Mouse (Mus musculus) right cerebral cortex, postnatal 10 days (tissue): ENCODE results near the gene Zdhhc5.

Experiments used
- DNase-seq, 2 experiments: peaks; one replicate each; pipeline ENCODE4 v3.0.0; 2021; ENCODE audit warnings: low spot score in 2 of 2

Zdhhc5 gene

DNA sequence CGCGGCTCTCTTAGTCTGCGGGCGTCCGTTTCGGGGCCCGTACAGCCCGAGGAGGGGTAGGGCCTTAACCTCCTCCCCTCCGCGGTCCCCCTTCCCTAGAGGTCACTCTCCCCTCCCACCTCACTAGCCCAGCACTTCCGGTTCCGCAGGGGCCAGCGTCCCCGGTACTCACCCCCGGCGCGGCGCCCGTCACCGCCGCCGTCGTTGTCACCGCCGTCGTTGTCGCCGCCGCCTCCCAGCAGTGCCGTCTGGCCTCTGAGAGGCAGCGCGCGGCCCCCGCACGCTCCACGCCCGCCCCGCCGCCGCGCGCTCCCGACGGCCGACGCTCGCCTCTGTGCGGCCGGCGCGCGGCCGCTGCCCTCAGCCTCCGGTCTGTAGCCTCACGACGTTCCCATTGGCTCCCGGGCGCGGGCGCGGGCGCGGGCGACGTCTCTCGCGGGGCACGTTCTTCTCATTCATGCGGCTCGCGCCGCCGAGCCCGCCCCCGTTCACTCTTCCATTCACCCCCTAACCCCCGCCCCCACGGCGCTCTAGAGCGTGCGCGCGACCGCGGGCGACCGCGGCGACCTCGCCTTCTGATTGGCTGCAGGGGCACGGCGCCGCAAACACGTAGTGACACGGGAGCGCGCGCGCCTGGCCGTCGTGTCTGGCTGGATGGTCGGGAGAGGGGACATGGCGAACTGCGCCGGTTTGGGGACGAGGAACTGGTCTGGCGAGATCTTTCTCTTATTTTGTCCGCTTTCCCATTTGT lies at the start of gene Zdhhc5:
Gene Zdhhc5 (minus strand): TSS at position 370 of the 751 bp plus-strand sequence.
- peak; percentile 99 for DNase-seq

- DNase-seq: no peak
These were observed 47.8 kb upstream of the Zdhhc5 start for GRCm38 (mm10) chr2:84762818-84763217.

DNA sequence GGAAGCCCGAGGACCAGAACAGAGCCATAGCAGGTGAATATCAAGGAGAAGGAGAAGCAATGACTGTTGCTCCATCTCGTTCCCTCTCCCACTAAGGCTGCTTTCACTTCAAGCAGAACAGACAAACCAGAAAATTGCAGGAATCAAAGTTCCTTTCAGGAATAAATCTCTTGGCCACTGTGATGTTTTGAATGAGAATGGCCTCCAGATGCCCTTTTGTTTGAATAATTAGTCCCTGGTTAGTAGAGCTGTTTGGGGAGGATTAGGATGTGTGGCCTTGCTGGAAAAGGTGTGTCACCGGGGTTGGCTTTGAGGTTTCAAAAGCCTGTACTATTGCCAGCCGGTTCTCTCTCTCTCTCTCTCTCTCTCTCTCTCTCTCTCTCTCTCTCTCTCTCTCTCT lies 47.3 kb upstream of the Zdhhc5 start:
- DNase-seq: no peak

DNA sequence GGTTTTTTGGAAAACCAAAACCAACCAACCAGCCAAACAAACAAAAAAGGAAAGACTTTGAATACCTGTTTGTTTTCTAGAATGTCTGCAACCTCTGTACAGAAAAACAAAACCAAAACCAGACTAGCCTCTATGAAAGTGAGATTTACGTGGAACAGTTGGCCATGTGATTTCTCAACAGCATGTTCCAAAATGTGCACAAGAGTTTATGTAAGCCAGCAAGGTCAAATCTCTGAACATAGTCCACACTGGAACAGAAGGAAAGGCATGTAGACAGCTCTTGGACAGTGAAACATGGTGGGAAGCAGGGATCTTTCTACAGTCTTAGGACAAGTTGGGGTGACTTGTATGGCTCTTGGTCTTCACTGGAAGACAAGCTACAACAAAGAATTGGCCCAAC lies 46.9 kb upstream of the Zdhhc5 start:
- DNase-seq: no peak

- DNase-seq: no peak
These were observed 46.3 kb upstream of the Zdhhc5 start for GRCm38 (mm10) chr2:84761309-84761708.

- DNase-seq: no peak
These were observed 45.8 kb upstream of the Zdhhc5 start for GRCm38 (mm10) chr2:84760777-84761176.

DNA sequence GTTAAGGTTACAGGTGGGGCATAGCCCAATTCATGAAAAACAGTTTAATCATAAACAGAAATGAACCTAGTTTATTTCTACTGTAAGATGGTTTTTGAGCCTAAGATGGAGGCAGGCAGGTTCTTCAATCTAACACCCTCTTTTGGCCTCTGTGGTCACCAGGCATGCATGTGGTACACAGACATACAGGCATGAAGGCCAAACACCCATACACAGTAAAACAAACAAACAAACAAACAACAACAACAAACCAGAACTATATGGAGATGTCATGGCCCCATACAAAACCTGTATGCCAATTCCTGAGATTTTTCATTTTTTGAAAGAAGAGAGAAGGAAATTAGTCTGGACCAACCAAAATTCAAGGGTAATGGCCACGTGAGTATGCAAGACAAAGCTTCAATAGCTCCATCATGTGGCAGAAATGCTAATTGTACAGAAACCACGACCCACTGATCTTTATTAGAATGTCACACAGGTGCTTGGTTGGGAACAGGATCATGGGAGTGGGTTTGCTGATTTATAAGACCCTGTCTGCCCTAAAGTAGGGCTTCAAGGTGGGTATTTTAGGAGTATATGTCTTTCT lies 43.7 kb upstream of the Zdhhc5 start:
- peak in 1 of 2 experiments; percentile 30 for DNase-seq

- no peak for DNase-seq
These were observed 42.2 kb upstream of the Zdhhc5 start for GRCm38 (mm10) chr2:84757026-84757682.

- DNase-seq: no peak
These were observed 41.3 kb upstream of the Zdhhc5 start for GRCm38 (mm10) chr2:84756245-84756644.

- no peak for DNase-seq
These were observed 35.1 kb upstream of the Zdhhc5 start for GRCm38 (mm10) chr2:84750115-84750514.

DNA sequence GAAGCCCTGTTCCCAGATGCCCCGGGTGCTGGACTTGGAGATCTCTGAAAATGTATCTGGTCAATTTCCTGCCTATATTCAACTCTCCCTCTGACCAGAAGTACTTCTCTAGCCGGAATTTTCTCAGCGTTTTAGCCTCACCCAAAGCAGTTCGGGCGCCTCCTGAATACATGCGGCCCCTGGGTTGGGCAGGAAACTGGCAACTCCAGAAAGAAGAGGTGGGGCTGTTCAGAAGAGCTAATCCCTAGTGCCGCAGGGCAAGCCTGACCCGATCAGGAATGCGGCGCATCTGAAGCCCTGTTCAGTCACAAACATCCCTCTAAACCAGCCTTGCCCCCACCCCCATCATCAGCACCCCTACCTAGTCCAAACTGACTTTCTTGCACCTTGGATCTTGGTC lies 29.1 kb upstream of the Zdhhc5 start:
- peak in 1 of 2 experiments; percentile 28 for DNase-seq

DNA sequence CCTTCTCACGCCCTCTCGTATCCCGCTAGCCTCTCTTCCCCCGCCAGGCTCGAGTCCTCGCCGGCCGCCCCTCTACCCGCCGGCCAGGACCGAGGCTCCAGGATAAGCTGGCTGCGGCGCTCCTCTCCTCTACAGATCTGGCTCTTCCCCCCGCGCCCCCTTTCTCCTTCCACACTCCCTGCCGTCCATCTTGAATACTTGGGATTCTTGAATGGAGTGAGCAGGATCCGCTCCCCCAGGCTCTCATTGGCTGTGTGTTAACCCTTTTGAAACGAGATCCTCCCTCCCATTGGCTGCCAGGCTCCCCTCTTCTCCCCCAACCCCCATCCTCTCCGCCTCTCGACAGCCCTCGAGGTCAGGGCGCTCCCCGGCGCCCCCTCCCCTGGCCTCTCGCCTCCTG lies 28.6 kb upstream of the Zdhhc5 start, which contains the start of gene Gm19426:
Gene Gm19426 (minus strand): TSS at position 95 of the 400 bp plus-strand sequence.
- DNase-seq: peak; percentile 91 to 94

DNA sequence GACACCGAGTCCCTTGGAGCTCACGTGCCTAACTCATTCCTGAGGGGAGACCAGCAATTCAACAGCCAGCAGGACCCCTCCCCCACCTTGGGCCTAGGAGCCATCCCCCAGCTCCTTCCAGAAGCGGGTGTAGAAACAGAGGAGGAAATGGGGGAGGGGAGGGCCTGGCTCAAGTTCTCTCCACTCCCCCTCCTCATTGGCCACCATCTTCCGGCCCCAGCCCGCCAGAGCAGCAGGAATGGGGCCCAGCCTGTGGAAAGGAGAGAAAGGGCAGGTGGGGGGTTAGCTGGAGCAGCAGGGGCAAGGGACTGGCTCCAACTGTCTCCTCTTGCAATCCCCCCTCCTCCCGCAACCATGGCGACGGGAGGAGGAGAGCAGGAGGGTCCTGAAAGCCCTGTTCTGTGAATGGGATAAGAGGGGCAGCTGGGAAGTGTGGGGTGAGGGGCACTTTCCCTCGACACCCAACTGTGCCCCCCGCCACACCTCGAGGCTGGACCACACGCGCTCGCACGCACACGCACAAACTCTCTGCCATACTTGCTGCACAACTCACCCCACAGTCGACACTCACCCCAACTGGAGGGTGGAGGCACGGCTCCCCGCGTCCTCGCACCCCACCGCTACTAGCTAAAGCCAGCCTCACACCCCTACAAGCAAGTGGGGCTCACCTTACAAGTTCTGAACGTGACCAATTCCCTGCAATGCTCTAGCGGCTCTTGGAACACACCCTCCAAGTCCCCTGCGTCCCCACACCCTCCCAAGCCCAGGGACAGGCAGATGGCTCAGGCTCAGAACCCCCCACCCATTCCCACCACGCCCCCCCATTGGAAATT lies 27.7 kb upstream of the Zdhhc5 start:
- DNase-seq: peak; percentile 71 to 78

GRCm38 (mm10) chr2:84741841-84742450 lies 27.0 kb upstream of the Zdhhc5 start:
- peak; percentile 26 to 47 for DNase-seq

- DNase-seq: peak in 1 of 2 experiments; percentile 26
These were observed 25.8 kb upstream of the Zdhhc5 start for GRCm38 (mm10) chr2:84740608-84741333.

DNA sequence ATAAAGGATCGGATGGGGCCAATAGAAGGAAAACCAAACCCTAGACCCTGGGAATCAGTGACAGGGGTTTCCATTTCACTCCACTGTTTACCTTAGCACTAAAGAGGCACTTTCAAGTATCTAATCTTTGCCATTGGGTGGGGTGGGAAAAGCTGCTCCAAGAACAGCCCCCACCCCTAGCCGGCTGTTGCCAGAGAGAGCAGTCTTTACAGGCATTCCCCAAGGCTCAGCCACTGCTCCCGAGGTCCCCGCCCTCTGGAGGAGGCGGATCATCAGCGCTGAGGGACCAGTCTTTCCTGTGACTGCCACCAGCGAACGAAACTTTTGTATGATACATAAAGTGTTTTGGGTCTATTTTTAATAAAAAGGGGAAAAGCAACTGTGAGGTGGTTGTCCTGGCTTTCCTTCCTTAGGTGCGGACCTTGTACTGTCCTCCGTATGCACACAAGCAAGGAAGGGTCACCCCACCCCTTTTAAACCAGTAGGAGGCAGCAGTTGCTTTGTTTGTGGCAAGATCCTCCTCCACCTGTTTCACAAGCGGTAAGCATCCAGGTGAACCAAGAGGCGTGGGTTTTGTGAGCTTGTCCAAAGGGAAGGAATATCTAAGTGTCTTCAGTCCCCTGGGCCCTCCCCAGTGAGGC lies 23.4 kb upstream of the Zdhhc5 start:
- no peak for DNase-seq

- DNase-seq: no peak
These were observed 22.5 kb upstream of the Zdhhc5 start for GRCm38 (mm10) chr2:84737451-84737925.

DNA sequence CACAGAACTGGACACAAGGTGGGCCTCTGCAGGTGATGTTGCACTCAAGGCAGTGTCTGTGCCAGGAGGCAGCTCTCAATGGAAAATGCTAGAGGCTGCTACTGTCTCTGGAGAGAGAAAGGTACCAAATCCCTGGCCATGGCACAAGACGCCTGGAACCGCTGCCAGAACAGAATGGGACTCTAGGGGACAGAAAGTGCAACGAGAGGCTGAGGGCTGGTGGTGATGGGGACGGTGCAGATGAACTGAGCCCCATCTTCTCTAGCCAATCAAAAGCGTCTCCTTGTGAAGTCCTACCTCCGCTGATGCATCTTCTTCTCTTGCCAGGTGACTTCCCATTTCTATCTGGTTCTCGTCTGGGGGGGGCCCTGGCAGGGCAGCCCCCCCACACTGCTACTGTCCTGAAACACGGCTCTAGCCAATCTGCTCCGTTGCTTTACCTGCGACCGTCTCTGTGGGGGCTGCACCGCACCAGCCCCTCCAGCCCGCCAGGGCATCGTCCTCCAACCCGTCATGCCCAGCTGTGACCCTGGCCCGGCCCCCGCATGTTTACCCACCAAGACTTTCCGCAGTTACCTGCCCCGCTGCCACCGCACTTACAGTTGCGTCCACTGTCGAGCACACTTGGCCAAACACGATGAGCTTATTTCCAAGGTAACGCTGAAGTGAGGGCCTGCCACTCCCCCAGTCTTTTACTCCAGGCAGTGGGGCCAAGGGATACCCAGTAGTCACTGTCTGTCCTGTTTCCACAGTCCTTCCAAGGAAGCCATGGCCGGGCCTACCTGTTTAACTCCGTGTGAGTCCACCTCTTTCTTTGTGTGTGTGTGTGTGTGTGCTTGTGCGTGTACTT lies 21.6 kb upstream of the Zdhhc5 start:
- DNase-seq: peak in 1 of 2 experiments; percentile 33

DNA sequence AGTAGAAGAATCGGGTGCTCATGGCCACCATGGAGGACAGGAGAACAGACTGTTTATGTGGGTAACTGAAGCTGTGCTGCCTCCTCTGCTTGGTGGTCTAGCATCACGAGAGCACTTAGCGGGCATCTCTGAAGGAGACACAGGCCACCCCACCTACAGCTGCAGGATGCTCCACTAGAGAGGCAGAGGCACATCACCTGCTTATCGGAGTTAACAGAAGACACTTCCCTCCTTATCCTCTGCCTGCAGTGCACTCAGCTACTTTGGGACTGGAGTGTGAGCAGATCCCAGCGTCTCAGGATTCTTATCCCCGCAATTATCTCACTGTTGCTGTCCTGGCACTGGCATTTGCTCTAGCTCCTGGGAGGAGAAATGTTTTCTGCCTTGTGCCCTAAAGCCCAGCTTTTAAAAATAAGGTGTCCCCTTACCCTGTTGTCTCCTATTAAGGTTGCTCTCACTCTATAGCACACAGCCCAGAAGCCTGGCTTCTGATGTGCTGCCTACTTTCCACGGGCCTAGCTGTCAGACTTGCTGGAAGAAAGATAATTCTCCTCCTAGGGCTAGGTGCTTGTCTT lies 20.5 kb upstream of the Zdhhc5 start:
- DNase-seq: peak in 1 of 2 experiments; percentile 31
